Mouse (Mus musculus): ENCODE measurements at regions not wholly inside any gene's neighbourhood (a gene's known extent, or its start where the extent isn't known, plus 50 kb on each side); places are given as distances from the start of the nearest gene placed in this dataset.

GRCm38 (mm10) chr8:44804414-44805178, 130.7 kb upstream of the Fat1 start:
- TF ChIP-seq POLR2A (IDR thresholded peaks at IDR 0.05; ENCODE audit: borderline replicate concordance, extremely low read depth, insufficient read depth, insufficient read length, poor library complexity, severe bottlenecking) (no peak), CTCF (IDR thresholded peaks at IDR 0.05; ENCODE audit: borderline replicate concordance, extremely low read depth, insufficient read depth, insufficient read length) (no peak)
- DNase-seq (ENCODE audit: low read depth), result no peak

- TF ChIP-seq POLR2A (IDR thresholded peaks at IDR 0.05; ENCODE audit: borderline replicate concordance, extremely low read depth, insufficient read depth, insufficient read length, poor library complexity, severe bottlenecking) (no peak), CTCF (IDR thresholded peaks at IDR 0.05; ENCODE audit: borderline replicate concordance, extremely low read depth, insufficient read depth, insufficient read length) (no peak)
- DNase-seq (ENCODE audit: low read depth), result no peak
These were observed 129.9 kb upstream of the Fat1 start for GRCm38 (mm10) chr8:44805179-44805815.

GRCm38 (mm10) chr8:44812360-44812759, 122.9 kb upstream of the Fat1 start:
- DNase-seq (ENCODE audit: low read depth), result no peak
- TF ChIP-seq POLR2A (IDR thresholded peaks at IDR 0.05; ENCODE audit: borderline replicate concordance, extremely low read depth, insufficient read depth, insufficient read length, poor library complexity, severe bottlenecking), result no peak
- TF ChIP-seq CTCF (IDR thresholded peaks at IDR 0.05; ENCODE audit: borderline replicate concordance, extremely low read depth, insufficient read depth, insufficient read length), result no peak

DNA sequence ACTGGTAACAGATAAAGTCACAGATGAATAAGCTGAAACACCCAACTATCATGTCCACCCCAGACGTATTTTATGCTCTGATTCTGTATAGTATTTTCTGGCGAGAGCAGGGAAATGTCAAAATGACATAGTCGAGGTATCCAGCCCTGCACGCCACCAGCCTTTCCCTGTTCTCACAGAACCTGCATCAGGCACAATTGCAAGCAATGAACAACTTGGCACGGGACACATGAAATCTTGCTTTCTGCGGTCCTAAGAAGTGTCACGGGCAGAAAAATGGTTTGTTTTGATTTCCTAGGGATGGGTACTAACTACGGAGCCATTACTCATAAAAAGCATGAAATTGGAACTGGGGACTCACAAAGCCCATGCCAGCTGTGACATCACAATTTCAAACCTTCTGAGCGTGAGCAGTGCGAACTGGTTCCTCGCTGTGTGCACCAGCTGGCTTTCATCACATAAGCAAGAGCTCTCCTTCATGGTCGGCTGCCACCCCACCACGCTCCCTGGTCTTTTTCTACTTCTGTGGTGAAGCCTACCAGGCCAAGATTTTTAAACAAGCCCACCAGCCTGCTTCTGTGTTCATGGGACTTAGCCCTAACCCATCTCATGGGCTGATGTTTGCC, 117.6 kb upstream of the Fat1 start:
- peak; percentile 35 for DNase-seq (ENCODE audit: low read depth)
- no peak for TF ChIP-seq CTCF (IDR thresholded peaks at IDR 0.05; ENCODE audit: borderline replicate concordance, extremely low read depth, insufficient read depth, insufficient read length)
- no peak for TF ChIP-seq POLR2A (IDR thresholded peaks at IDR 0.05; ENCODE audit: borderline replicate concordance, extremely low read depth, insufficient read depth, insufficient read length, poor library complexity, severe bottlenecking)

- DNase-seq (ENCODE audit: low read depth), result no peak
- TF ChIP-seq CTCF (IDR thresholded peaks at IDR 0.05; ENCODE audit: borderline replicate concordance, extremely low read depth, insufficient read depth, insufficient read length) (no peak), POLR2A (IDR thresholded peaks at IDR 0.05; ENCODE audit: borderline replicate concordance, extremely low read depth, insufficient read depth, insufficient read length, poor library complexity, severe bottlenecking) (no peak)
These were observed 116.0 kb upstream of the Fat1 start for GRCm38 (mm10) chr8:44819270-44819669.

- no peak for DNase-seq (ENCODE audit: low read depth)
- TF ChIP-seq CTCF (IDR thresholded peaks at IDR 0.05; ENCODE audit: borderline replicate concordance, extremely low read depth, insufficient read depth, insufficient read length), result no peak
- TF ChIP-seq POLR2A (IDR thresholded peaks at IDR 0.05; ENCODE audit: borderline replicate concordance, extremely low read depth, insufficient read depth, insufficient read length, poor library complexity, severe bottlenecking), result no peak
These were observed 115.6 kb upstream of the Fat1 start for GRCm38 (mm10) chr8:44819691-44820090.

- TF ChIP-seq CTCF (IDR thresholded peaks at IDR 0.05; ENCODE audit: borderline replicate concordance, extremely low read depth, insufficient read depth, insufficient read length), result no peak
- no peak for TF ChIP-seq POLR2A (IDR thresholded peaks at IDR 0.05; ENCODE audit: borderline replicate concordance, extremely low read depth, insufficient read depth, insufficient read length, poor library complexity, severe bottlenecking)
- DNase-seq (ENCODE audit: low read depth), result no peak
These were observed 110.0 kb upstream of the Fat1 start for GRCm38 (mm10) chr8:44825183-44825757.

GRCm38 (mm10) chr8:44826936-44827335, 108.3 kb upstream of the Fat1 start:
- TF ChIP-seq POLR2A (IDR thresholded peaks at IDR 0.05; ENCODE audit: borderline replicate concordance, extremely low read depth, insufficient read depth, insufficient read length, poor library complexity, severe bottlenecking), result no peak
- no peak for TF ChIP-seq CTCF (IDR thresholded peaks at IDR 0.05; ENCODE audit: borderline replicate concordance, extremely low read depth, insufficient read depth, insufficient read length)
- DNase-seq (ENCODE audit: low read depth), result peak; percentile 93

- no peak for DNase-seq (ENCODE audit: low read depth)
- TF ChIP-seq POLR2A (IDR thresholded peaks at IDR 0.05; ENCODE audit: borderline replicate concordance, extremely low read depth, insufficient read depth, insufficient read length, poor library complexity, severe bottlenecking) (no peak), CTCF (IDR thresholded peaks at IDR 0.05; ENCODE audit: borderline replicate concordance, extremely low read depth, insufficient read depth, insufficient read length) (no peak)
These were observed 107.2 kb upstream of the Fat1 start for GRCm38 (mm10) chr8:44828026-44828425.

GRCm38 (mm10) chr8:44838431-44838830, 96.8 kb upstream of the Fat1 start:
- TF ChIP-seq POLR2A (IDR thresholded peaks at IDR 0.05; ENCODE audit: borderline replicate concordance, extremely low read depth, insufficient read depth, insufficient read length, poor library complexity, severe bottlenecking), result no peak
- TF ChIP-seq CTCF (IDR thresholded peaks at IDR 0.05; ENCODE audit: borderline replicate concordance, extremely low read depth, insufficient read depth, insufficient read length), result no peak
- peak; percentile 40 for DNase-seq (ENCODE audit: low read depth)

DNA sequence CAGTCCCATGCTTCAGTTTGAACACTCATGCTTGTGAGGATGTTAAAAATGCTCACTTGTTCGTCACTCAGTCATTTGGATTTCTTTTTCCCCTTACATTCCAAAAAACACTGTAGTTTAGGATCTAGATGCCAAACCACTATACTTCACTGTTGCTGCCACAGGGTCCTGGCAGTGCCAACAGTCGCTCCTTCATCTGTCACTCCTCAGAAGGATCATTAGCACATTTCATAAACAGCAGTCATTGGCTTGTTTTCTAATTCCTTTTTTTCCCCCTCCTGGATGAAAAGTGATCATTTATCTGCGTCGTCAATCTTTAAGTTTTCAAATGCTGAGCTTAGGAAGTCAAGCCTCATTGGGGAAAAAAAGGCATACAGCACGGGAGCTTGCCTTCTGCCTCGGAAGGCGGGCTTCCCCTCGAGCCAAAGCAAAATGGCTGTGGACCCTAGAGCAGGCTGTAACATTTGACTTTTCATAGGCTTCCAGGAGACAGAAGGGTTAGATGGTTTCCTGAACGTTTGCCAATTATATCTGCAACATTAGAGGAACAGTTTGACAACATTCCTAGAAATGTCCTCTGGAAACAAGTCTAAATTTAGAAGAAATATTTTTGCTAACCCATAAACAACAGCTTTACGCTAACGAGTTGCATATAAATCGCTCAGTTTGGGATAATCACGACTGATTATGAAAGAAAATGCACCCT, 95.6 kb upstream of the Fat1 start:
- DNase-seq (ENCODE audit: low read depth), result peak; percentile 79
- TF ChIP-seq POLR2A (IDR thresholded peaks at IDR 0.05; ENCODE audit: borderline replicate concordance, extremely low read depth, insufficient read depth, insufficient read length, poor library complexity, severe bottlenecking) (no peak), CTCF (IDR thresholded peaks at IDR 0.05; ENCODE audit: borderline replicate concordance, extremely low read depth, insufficient read depth, insufficient read length) (no peak)

All from brain, embryonic 14.5 days (tissue).